Mouse (Mus musculus): ENCODE data around the gene Krt15. TPM values are rescaled to one million over a fixed set of nuclear protein-coding genes. Genes with fewer than 3 reads are reported as not detected.

Gene Krt15
- total RNA-seq, 2 experiments from 2014 or later = not detected

DNA sequence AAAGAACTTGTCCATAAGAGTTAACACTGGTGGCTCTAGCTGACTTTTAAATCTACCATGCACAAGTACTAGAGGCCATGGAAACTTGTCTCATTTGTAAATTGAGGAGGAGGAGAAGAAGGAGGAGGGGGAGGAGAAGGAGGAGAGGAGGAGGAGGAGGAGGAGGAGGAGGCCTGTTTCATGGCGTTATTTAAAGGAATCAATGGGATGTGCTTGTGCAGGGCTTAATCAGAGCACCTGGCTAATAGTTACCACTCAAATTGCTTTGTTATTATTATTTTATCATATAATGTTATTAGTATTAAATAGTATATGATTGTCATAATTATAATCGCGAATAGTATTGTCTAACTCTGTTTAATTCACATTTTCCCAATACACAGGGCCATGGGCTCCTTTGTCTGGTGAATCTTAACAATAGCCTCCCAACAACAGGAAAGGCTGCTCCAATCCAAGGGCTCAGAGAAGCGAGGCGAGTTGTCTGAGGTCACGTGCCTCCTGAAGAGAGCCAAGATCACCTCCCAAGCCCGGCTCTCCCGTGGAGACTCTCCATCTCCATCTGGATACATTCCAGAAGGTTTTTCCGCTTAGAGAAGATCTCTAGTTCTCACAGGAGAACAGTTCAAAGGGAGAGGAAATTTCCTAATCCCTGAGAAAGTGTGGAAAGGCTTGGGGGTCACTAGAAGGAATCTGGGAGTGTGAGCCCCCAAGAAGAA is 13.0 kb upstream of the Krt15 start, which contains the start of gene Krt19:
Gene Krt19 (minus strand): TSS at position 51 of the 716 bp plus-strand sequence.
- no peak within 1 kb of the TSS for H3K27ac ChIP-seq
- no peak within 1 kb of the TSS for H3K4me3 ChIP-seq
- intact Hi-C loops (cut with DNase I) = no loop called here
- no peak for DNase-seq (ENCODE audit: extremely low spot score in 1 of 2, low spot score in 2 of 2)
- no peak for TF ChIP-seq CTCF (IDR thresholded peaks at IDR 0.05)

DNA sequence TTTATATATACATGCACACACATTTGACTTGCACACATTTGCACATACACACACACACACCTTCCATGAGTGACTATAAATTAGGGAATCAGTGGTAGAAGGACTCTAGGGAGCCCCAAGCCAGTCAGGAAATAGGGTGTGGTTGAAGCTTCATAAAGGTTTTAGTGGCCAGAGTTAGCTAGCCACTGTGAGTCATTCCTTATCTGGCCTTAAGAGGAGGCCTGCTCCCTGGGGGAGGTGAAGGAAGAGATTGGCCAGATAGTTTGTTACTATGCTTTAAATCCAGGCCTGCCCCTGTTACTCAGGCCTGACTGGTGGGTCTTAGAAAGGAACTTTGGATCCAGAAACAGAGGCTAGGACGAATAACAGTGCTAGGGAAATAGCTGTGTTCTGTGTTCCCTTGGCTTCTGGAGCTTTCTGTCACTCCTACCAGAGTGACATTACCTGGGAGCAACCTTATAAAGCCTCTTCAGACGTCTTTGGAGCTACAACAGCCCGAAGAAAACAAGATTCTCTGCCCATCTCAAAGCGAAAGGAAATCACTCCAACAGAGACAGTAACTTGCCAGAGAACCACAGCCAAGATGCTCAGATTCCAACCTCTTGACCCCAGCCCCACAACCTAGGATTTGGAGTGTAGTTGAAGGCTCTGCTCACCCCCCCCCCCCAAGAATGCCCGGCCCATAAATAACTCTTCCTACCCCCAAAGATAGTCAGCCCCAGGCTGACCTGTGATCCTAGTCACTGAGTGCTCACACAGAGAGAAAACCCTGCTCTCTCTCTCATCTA is 12.0 kb upstream of the Krt15 start:
- no peak for DNase-seq (ENCODE audit: extremely low spot score in 1 of 2, low spot score in 2 of 2)
- intact Hi-C loops (cut with DNase I) = no loop called here
- Histone ChIP-seq H3K27ac (no peak overlapping the region), H3K4me3 (no peak overlapping the region)
- TF ChIP-seq CTCF (IDR thresholded peaks at IDR 0.05) = no peak

DNA sequence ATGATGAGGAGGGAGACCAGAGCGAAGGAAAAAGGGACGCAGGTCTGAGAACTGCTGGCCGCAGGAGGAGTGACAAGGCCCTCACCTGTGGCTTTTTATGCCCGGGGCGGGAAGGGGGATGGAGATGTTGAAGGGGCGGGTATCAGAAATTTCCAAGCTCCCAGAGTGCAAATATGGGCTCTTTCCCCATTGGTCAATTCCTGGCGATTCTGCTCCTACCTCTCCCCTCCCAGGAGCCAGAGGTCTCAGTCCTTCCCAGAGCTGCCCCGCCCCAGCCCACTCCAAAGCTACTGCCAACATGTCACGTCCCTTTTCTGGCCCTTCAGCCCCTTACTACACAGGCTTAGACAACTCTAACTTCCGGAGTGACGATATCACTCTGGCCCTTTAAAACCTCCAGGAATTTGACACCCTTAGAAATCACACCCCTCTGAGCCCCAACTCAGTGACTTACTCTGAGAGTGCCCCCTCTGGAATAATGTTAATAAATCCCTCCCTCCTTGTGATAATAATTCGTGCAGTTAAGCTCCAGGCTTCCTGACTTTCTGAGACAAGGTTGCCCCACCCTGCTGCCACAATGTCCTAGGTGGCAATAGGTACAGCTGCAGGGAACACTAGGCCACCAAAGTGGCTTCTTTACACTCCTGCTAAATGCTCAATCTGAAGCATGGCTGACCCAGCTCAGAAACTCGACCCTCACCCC is 10.3 kb upstream of the Krt15 start:
- intact Hi-C loops (cut with DNase I) = no loop called here
- Histone ChIP-seq H3K27ac (no peak overlapping the region), H3K4me3 (no peak overlapping the region)
- TF ChIP-seq CTCF (IDR thresholded peaks at IDR 0.05) = no peak
- no peak for DNase-seq (ENCODE audit: extremely low spot score in 1 of 2, low spot score in 2 of 2)

DNA sequence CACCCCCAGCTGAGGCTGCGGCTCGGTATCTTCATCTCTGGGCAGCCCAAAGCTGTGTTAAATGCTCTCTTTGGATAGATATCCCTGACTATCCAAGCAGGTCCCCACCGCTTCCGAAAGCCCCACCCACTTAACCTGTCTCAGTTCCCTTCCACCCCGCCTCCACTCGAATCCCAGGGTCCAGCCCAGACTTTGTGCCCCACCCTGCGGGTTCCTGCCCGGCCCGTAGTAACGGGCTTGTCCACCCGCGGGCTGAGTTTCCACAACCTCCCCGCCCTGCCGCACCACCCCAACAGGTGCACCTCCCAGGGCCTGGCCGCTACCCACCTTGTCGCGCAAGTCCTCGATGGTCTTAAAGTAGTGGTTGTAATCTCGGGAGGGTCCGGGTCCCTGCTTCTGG is 9.4 kb upstream of the Krt15 start:
- Histone ChIP-seq H3K27ac (no peak overlapping the region), H3K4me3 (no peak overlapping the region)
- no peak for DNase-seq (ENCODE audit: extremely low spot score in 1 of 2, low spot score in 2 of 2)
- TF ChIP-seq CTCF (IDR thresholded peaks at IDR 0.05) = no peak
- intact Hi-C loops (cut with DNase I) = no loop called here

DNA sequence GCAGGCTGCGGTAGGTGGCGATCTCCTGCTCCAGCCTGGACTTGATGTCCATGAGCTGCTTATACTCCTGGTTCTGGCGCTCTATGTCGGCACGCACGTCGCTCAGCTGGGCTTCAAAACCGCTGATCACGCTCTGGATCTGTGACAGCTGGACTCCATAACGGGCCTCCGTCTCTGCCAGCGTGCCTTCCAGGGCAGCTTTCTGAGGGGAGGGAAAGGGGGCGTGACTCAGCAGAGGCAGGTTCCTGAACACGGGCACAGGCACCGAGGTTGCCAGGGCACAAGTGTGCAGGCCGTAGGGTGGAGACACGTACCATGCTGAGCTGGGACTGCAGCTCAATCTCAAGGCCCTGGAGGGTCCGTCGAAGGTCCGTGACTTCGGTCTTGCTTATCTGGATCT is 5.2 kb upstream of the Krt15 start:
- intact Hi-C loops (cut with DNase I) = no loop called here
- no peak overlapping the region for H3K27ac ChIP-seq
- TF ChIP-seq CTCF (IDR thresholded peaks at IDR 0.05) = no peak
- H3K4me3 ChIP-seq = no peak overlapping the region
- no peak for DNase-seq (ENCODE audit: extremely low spot score in 1 of 2, low spot score in 2 of 2)

DNA sequence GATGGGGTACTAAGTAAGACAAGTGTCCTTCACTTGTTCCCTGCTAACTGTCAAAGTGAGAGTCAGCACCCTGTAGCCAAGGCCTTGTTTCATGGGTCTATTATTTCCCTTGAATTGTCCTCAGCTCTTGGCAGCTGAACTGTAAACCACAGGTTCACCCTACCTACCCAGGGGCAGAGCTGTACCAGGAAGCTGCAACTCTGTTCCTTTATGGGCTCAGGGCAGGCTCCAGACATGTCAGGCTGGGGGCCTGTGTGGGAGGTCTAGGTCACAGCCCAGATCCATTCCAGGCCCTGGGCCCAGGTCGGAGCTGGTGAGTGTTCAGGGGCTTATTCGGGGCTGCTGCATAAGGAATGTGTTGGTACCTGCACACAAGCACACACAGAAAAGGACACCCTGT is 3.7 kb upstream of the Krt15 start:
- no peak for DNase-seq (ENCODE audit: extremely low spot score in 1 of 2, low spot score in 2 of 2)
- intact Hi-C loops (cut with DNase I) = no loop called here
- TF ChIP-seq CTCF (IDR thresholded peaks at IDR 0.05) = no peak
- Histone ChIP-seq H3K4me3 (no peak overlapping the region), H3K27ac (no peak overlapping the region)

DNA sequence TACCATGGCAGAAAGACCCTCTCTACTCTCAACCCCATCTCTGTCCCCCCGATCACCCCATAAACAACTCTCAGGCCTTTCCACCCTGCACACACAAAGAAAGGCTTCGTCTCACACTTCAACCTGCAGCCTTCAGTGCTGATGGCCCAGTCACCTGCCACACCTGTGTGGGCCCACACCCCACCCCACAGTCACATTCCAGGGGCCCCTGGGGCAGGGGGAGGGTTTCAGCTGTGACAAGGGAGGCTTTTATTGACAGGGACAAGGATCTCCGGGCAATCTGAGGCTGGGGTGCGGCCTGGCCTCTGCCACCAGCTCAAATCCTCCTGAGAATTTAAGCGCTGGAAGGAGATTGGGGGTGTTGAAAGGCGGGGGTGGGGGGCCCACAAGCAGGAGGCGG is 3.1 kb upstream of the Krt15 start:
- Histone ChIP-seq H3K27ac (no peak overlapping the region), H3K4me3 (no peak overlapping the region)
- TF ChIP-seq CTCF (IDR thresholded peaks at IDR 0.05) = no peak
- intact Hi-C loops (cut with DNase I) = no loop called here
- no peak for DNase-seq (ENCODE audit: extremely low spot score in 1 of 2, low spot score in 2 of 2)

DNA sequence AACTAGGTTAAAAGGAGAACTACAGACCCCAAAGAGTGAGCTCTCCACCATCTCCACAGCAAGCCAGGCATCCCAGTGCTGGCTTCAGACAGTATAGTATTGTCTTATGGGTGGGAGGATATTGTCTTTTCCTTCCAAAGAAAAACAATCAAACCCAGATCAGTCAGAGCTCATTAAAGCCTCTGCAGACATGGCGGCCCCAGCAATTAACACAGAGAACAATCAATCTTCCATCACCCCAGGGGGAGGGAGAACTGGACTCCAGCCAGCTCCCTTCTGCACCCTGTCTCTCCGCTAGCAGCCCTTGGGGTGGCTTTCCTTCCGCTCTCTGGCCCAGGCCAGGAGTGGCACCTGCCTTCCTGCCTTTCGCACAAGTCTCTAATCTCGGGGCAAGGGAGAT is 2.0 kb upstream of the Krt15 start:
- no peak for DNase-seq (ENCODE audit: extremely low spot score in 1 of 2, low spot score in 2 of 2)
- H3K27ac ChIP-seq = no peak overlapping the region
- no peak for TF ChIP-seq CTCF (IDR thresholded peaks at IDR 0.05)
- no peak overlapping the region for H3K4me3 ChIP-seq
- intact Hi-C loops (cut with DNase I) = no loop called here

DNA sequence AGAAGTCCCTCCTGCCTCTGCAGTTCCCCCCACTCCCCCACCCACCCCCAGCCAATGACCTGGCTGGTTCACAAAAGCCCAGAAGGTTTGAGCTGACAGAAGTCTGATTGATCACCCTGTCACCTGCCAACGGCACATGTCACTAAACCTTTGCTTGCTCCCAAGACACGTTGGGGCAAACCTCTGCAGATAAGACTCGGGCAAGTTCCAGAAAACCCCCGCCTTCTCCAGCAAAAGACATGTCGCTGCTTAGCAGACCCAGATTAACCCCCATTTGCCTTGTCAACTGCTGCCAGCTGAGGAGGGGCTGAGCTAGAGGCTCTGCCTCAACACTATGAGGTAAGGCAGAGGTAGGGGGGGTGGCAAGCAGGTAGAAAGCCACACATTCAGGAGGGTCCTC is 831 bp upstream of the Krt15 start:
- intact Hi-C loops (cut with DNase I) = no loop called here
- H3K4me3 ChIP-seq = no peak overlapping the region
- no peak overlapping the region for H3K27ac ChIP-seq
- no peak for TF ChIP-seq CTCF (IDR thresholded peaks at IDR 0.05)
- no peak for DNase-seq (ENCODE audit: extremely low spot score in 1 of 2, low spot score in 2 of 2)

DNA sequence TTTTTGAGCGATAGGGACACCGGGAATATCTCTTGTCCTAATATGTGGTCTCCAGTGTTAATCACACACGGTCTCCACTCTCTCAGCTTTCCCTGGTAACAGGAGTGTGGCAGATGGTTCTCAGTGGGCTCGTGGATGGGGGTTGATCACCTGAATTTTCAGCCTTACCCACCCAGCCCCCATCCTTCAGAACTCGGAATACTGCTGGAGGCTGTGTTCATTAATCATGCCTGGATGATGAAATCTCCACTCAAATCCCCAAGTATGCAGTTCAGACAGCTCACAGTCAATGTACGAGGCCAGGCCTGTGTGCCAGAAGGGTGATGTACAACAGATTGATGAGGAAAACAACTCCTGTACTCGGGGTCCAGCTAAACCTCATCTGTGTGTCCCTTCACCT is 10.8 kb downstream of the Krt15 start:
- intact Hi-C loops (cut with DNase I) = no loop called here
- Histone ChIP-seq H3K4me3 (no peak overlapping the region), H3K27ac (no peak overlapping the region)
- no peak for TF ChIP-seq CTCF (IDR thresholded peaks at IDR 0.05)
- no peak for DNase-seq (ENCODE audit: extremely low spot score in 1 of 2, low spot score in 2 of 2)

DNA sequence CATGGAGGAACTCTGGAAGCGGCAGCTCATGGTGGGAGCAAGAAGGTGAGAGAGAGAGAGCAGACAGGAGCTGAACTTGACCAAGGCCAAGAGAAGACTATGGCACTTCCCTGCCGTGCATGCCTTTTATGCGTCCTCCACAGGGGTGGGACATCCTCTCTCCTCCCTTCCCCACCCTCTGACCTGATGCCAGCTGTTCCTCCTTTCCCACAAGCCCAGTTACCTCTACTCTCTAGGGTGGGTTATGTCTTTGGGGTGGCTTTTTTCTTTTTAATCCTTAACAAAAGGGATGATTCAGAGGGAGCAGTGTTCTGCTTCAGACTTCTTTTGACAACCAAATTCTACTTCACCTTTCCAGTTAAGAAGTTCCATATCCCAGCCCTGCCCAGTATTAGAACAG is 14.3 kb downstream of the Krt15 start, which contains the start of gene Krt13:
Gene Krt13 (minus strand): TSS at position 101 of the 400 bp plus-strand sequence.
- Histone ChIP-seq H3K27ac (no peak within 1 kb of the TSS), H3K4me3 (no peak within 1 kb of the TSS)
- DNase-seq (ENCODE audit: extremely low spot score in 1 of 2, low spot score in 2 of 2) = no peak
- TF ChIP-seq CTCF (IDR thresholded peaks at IDR 0.05) = no peak
- intact Hi-C loops (cut with DNase I) = no loop called here

DNA sequence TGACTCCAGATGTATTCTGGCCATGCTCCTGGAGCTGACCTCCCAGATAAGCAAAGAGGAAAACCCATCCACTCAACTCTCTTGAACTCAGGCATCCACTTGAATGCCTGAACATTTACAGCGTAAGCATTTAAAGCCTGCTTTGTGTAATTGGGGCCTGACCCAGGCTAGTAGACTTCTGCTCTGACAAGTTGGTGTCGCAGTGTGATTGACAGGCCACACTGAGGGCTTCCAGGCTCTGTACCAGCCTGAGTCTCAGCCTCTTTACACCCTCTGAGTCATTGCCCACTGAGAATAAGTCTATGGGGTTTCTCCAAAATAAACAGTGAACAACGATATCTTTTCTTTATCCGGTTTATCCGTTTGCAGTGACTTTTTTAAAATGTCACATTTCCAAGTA is 15.4 kb downstream of the Krt15 start:
- no peak for TF ChIP-seq CTCF (IDR thresholded peaks at IDR 0.05)
- H3K27ac ChIP-seq = no peak overlapping the region
- intact Hi-C loops (cut with DNase I) = no loop called here
- no peak for DNase-seq (ENCODE audit: extremely low spot score in 1 of 2, low spot score in 2 of 2)
- H3K4me3 ChIP-seq = no peak overlapping the region
